Mouse (Mus musculus): ENCODE measurements around the gene Rpl19.

The Rpl19 gene

DNA sequence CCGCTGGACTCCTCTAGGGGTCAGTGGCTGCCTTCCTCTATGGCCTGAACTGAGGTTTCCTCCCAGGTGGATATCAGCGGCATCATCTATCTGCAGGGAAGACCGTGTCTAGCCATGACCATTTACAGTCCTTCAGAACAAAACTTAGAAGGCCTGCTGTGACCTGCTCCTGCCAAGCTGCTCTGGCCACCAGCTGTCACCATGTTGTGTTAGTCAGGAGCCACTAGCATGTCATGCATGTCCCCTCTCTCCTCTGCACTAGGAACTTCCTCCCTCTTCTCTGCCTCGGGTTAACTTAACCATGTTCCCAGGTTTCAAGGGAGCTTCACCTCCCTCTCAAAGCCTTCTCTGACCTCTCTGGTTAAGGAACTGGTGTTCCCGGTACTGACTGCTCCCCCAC, 26.8 kb upstream of the Rpl19 start:
- DNase-seq = no peak

DNA sequence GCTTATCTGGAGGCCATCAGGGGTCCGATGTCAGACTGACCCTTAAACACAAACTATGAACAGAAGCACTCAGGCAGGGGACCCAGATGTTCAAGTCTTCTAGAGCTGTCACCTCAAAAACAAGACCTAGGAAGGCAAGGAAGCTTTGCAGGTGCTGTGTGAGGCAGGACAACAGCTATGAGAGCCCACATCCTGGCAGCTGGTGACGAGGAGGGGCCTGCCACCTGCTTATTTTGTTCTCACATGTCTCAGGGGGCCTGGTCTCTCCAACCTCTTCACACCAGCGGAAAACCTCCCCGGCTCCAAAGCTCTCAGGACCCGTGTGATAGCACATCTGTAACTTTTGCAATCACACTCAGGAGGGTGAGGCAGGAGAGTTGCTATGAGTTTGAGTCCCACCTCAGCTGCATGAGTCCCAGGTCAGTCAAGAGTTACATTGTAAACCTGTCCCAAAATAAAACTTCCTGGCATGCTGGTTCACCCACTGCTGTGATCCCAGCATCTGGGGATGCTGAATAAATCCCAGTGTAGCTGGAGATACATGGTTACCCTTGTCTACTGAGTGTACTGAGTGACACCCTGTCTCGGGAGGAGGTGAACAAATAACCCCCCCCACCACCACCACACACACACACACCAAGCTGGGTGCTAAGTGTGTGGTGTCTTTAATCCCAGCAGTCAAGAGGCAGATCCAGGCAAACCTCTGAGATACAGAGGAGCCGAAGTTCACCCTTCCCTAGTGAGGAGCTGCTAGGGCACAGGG, 26.0 kb upstream of the Rpl19 start:
- DNase-seq = no peak

DNA sequence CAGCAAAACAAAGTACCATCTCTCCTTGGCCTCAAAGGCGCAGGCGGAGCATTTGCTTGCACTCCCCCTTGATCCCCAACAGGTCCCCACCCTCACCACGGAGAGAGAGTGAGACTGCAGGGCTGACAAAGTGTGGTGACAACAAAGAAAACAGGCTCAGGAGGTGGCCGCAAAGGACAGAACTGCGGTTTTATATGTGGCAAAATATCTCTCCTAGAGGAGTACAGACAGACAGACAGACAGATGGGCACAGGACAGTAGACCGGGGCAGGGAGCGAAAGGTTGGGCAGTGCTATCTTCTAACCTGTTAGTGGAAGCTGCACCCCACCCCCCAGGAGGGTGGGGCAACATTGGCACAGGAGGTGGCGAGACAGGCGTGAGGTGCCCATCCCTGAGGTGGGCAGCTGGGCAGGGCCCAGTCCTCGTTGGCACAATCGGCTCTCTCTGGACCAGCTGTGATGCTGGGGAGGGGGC, 25.1 kb upstream of the Rpl19 start:
- DNase-seq = no peak

DNA sequence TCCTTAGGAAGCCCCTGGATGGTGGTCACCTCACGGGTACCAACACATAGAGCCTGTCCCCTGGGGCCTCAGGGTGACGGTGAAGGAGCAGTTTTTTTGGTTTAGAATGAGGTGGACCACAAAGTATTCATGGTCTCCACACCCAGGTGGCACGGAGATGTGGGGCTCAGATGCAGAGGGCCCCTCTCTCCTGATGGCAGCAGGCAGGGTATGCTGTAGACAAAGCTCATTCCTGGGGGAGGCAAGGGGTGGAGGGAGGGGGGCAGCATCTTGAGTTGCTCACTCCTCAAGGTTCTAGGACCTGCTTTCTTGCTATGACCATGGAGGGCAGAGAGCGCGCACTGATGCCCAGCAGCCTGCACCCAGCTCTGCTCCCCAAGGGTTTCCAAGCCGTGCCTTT, 24.5 kb upstream of the Rpl19 start:
- DNase-seq = no peak

DNA sequence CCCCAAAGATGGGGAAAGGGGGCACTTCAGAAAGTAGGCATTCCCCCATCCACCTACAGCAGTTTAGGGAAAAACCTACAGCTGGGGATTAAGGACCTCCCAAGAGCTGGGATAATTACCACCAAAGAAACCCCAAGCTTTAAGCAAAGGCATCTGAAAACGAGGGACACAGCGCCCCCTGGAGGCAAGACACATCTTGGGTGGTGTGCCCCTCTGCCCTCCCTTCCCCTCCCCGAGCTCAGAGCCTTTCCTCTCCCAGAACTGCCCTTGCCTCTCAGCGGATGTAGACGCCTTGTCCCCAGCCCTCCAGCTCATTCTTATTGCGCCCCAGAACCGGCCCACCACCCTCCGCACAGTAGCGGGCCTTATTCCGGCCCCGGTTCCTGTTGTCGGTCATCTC, 23.9 kb upstream of the Rpl19 start:
- DNase-seq = peak; percentile 76

- DNase-seq = no peak
Measured at GRCm38 (mm10) chr11:98003171-98003671, 23.3 kb upstream of the Rpl19 start.

GRCm38 (mm10) chr11:98004161-98004560, 22.3 kb upstream of the Rpl19 start:
- no peak for DNase-seq

- DNase-seq = no peak
Measured at GRCm38 (mm10) chr11:98005076-98005475, 21.4 kb upstream of the Rpl19 start.

GRCm38 (mm10) chr11:98005686-98006085, 20.8 kb upstream of the Rpl19 start:
- DNase-seq = no peak

DNA sequence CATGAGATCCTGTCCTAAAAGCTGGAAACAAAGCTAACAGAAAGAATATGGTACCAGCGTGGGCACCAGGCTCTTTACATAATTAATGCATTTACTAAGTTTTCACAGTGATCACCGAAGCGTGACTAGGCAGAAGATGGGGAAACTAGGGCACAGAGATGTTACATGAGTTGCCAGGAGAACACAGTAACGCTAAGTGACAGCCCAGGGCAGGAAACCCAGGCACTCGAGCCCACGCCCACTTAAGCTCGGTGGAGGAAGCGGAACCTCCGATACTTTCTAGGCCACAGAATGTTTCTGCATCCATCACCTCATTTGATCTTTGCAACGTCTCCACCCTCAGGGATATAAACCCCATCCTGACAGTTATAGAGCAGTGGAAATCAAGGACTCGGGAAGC, 18.4 kb upstream of the Rpl19 start:
- DNase-seq = no peak

DNA sequence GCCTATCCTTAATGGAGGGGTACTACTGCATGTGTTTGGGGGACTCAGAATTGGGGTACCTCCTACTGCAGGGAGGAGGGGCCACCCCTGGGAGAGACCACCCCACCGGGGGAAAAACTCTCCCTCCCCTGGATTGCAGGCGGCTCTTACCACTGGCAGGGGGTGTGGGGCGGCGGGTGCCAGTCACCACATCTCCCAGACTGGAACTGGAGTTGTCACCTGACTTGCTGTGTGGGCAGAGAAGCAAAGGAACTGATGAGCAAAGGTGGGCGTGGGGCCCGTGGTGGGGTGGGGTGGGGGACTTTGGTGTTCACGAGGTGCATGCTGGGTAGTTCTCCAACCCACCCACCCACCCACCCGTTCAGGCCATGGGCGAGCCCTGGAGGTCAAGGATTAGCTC, 14.8 kb upstream of the Rpl19 start:
- no peak for DNase-seq

DNA sequence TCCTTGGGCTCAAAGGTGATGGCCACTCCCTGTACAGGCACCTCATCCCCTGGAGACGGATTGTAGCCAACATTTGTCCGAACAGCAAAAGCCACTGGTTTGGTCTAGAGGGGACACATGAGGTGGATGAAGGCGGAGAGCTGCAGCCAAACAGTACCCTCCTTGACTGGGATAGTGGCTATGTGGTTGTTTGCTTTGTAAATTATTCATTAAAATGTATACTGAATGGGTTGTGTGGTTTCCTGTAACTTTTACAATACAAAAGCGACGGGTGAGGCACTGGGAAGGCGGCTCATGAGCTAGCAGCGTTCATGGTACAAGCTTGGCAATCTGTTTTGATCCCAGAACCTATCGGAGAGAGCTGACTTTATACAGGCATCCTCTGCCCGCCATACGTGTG, 13.7 kb upstream of the Rpl19 start:
- DNase-seq = no peak

GRCm38 (mm10) chr11:98016177-98016576, 10.3 kb upstream of the Rpl19 start:
- DNase-seq = no peak

- no peak for DNase-seq
Measured at GRCm38 (mm10) chr11:98016824-98017223, 9.7 kb upstream of the Rpl19 start.

DNA sequence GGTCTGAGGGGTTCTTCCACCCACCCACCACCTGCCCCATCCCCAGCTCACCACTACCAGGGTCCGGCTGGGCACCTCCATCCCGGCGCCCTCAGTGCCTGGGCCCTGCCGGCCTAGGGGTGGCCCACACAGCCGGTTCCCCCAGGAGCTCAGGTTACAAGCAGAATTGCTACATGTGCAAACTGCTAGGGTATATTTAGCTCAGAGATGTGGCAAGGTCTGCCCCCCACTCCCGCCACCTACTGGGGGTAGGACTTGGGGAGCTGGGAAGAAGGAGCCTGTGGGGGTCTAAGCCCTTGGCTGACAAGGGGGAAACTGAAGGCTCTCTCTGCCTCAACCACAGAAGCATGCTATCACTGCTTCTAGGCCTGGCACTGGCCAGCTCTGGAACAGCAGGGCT, 8.3 kb upstream of the Rpl19 start:
- DNase-seq = no peak

- peak; percentile 29 for DNase-seq
Measured at GRCm38 (mm10) chr11:98018858-98019641, 7.5 kb upstream of the Rpl19 start.

GRCm38 (mm10) chr11:98019883-98020610, 6.5 kb upstream of the Rpl19 start:
- DNase-seq = no peak

DNA sequence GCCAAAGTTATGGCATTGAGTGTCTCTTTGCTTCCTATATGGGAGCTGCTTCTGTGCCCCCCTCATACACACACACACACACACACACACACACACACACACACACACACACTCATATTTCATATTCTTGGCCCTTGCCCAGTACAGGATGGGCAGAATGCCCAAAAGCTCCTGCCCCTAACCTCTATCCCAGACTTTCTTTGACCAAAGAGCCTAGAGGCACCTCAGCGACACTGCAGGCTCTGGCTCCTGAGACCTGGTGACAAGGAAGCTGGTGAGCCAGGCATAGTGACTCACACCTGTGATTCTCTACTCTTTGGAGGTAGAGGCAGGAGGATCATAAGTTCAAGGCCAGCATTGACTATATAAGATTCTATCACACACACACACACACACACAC, 5.8 kb upstream of the Rpl19 start:
- DNase-seq = no peak

GRCm38 (mm10) chr11:98021118-98021517, 5.4 kb upstream of the Rpl19 start:
- no peak for DNase-seq

DNA sequence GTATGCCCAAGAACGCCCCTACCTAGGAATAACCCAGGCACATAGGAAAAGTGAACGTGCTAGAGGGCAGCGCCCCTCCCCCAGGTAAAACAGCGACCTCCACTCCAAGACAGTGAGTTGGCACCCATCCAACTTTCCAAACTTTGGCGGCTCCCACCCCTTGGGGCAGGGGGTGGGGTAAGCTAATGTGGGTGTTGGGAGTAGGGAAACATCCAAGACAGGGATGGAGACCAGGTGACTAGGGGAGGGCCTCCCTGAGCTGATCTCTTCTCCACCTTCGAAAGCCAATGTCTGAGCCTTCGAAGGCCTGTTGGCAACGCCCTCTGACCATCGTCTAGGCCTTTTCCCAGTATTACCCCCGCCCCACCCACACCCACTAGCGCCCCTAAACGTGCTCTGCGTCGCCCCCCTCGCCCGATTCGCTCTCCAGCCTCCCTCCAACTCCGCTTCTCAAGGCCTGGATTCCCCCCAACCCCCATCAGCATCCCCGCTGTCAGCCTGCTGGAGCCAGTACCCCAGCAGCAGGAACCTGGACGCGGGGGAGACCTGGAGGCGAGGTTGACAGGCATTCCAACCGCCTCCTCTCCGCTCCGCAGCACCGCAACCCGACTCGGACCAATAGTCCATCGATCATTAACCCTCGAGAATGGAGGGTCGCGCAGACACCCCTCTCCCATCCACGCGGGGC, 4.8 kb upstream of the Rpl19 start:
- peak; percentile 31 for DNase-seq

DNA sequence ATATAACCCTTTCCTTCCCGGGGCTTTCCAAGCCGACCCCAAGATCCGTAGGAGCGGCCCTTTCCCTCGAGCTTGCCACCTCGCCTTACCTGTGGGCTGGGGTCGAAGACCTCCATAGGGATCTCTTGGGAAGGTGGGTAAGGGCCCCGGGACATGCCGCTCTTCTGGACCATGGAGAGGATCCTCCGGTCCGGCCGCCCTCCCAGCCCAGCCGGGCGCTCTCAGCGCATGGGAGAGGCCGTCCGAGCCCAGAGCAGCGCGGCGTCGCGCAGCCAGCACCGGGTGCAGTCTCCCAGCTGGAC, 4.3 kb upstream of the Rpl19 start:
- no peak for DNase-seq

GRCm38 (mm10) chr11:98022555-98023371, 3.7 kb upstream of the Rpl19 start, which contains the start of gene Cacnb1:
Gene Cacnb1, minus strand, starts transcription at chr11:98023034.
- peak; percentile 82 for DNase-seq

Measured in kidney, postnatal 14 days (tissue).